Mouse (Mus musculus) lung, adult 2 months (tissue): ENCODE measurements around the gene Hdac6. TPM values are rescaled to one million over a fixed set of nuclear protein-coding genes. Genes with fewer than 3 reads are reported as not detected.

Experiments
- DNase-seq: peaks from one replicate; pipeline ENCODE4 v3.0.0; 2022
- H3K4me1 ChIP-seq: fragments of 200-500 bp; 2 replicates; pipeline ENCODE4 v1.6.1; 2011; ENCODE audit warnings: low read length; ENCODE audit not compliant: control insufficient read depth, insufficient read depth
- H3K4me3 ChIP-seq: fragments of 200-500 bp; replicated peaks from 2 replicates; pipeline ENCODE3; 2011; ENCODE audit warnings: low read depth, mild to moderate bottlenecking, control low read depth, low read length; ENCODE audit errors: extremely low read depth
- CTCF ChIP-seq: fragments of 200-500 bp; IDR thresholded peaks from 2 replicates; pipeline ENCODE4 v1.5.1; 2011; ENCODE audit warnings: mild to moderate bottlenecking, low read length, control low read depth; ENCODE audit not compliant: insufficient read depth
- POLR2A ChIP-seq: fragments of 200-500 bp; IDR thresholded peaks from 2 replicates; pipeline ENCODE4 v1.6.1; 2011; ENCODE audit warnings: low read depth, mild to moderate bottlenecking, control low read depth, low read length, borderline replicate concordance; ENCODE audit errors: extremely low read depth
- WGBS: fragments of 180-500 bp; shearing (Covaris S2); methylation state at CpG from one replicate; pipeline ENCODE4 v1.1.7; 2018; 5-methylcytosine and 5-hydroxymethylcytosine counted together
- polyA plus RNA-seq: library from polyadenylated mRNA; depleted of rRNA; stranded (reverse); fragments of >200 nt; gene quantifications from 2 replicates; pipeline ENCODE4 v1.2.3, GENCODE M21; 2012; rRNA removed

Gene Hdac6
- 16.0 and 22.8 TPM in 2 replicates for polyA plus RNA-seq

GRCm38 (mm10) chrX:7947108-7947899, at the start of gene Hdac6:
Gene Hdac6 (minus strand): TSS chrX:7947889.
- 37% methylated on average over 37 of the region's 37 CpGs for WGBS
- no peak for DNase-seq
- TF ChIP-seq POLR2A (peak; percentile 55; the same call in 1 of the 2 replicates), CTCF (no peak)

GRCm38 (mm10) chrX:7993068-7993735, 45.5 kb upstream of the Hdac6 start:
- H3K4me3 ChIP-seq = no peak overlapping the region
- DNase-seq = no peak
- TF ChIP-seq CTCF (no peak), POLR2A (no peak)
- no peaks in the 10 kb centered on the region for H3K4me1 ChIP-seq
- 66% methylated on average over 10 of the region's 10 CpGs for WGBS

More at GRCm38 (mm10) chrX:7947108-7947899, at the start of gene Hdac6:
- peak within 1 kb of the TSS; percentile 80 for H3K4me3 ChIP-seq
- no peaks in the 10 kb centered on the region for H3K4me1 ChIP-seq

GRCm38 (mm10) chrX:7992379-7993067, 44.8 kb upstream of the Hdac6 start:
- no peak for DNase-seq
- Histone ChIP-seq H3K4me3 (no peak overlapping the region), H3K4me1 (no peaks in the 10 kb centered on the region)
- no peak for TF ChIP-seq POLR2A
- no peak for TF ChIP-seq CTCF
- 56% methylated on average over 8 of the region's 8 CpGs for WGBS

- Histone ChIP-seq H3K4me1 (no peaks in the 10 kb centered on the region), H3K4me3 (no peak overlapping the region)
- WGBS = 82% methylated on average over 7 of the region's 7 CpGs
- no peak for DNase-seq
- no peak for TF ChIP-seq CTCF
- TF ChIP-seq POLR2A = no peak
Measured at GRCm38 (mm10) chrX:7981368-7981767, 33.7 kb upstream of the Hdac6 start.

GRCm38 (mm10) chrX:7977892-7978291, 30.2 kb upstream of the Hdac6 start, which contains the start of gene Gata1:
Gene Gata1 (minus strand): TSS chrX:7978071.
- no peak for DNase-seq
- TF ChIP-seq POLR2A = no peak
- TF ChIP-seq CTCF = no peak
- WGBS = 85% methylated on average over 11 of the region's 11 CpGs
- Histone ChIP-seq H3K4me3 (no peak within 1 kb of the TSS), H3K4me1 (no peaks in the 10 kb centered on the region)

DNA sequence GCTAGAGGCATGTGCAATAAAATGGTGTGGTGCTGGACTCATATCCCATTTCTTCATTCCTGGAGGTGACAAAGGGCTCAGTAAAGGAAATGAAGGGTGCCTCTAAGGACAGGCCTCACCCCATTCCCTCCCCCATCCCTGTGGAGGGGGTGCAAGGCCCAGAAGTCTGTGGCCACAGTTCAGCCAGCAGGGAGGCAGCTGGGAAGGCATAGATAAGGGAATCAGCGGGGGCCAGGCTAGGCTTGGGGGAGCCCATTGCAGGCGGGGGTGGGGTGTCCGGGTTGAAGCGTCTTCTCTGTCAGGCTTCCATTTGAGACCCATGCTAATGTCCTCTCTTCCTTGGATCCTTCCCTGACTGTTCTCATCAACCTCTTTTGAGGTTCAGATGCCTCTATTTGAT, 23.6 kb upstream of the Hdac6 start:
- TF ChIP-seq CTCF = no peak
- no peak for TF ChIP-seq POLR2A
- Histone ChIP-seq H3K4me1 (no peaks in the 10 kb centered on the region), H3K4me3 (no peak overlapping the region)
- 67% methylated on average over 4 of the region's 4 CpGs for WGBS
- DNase-seq = no peak

DNA sequence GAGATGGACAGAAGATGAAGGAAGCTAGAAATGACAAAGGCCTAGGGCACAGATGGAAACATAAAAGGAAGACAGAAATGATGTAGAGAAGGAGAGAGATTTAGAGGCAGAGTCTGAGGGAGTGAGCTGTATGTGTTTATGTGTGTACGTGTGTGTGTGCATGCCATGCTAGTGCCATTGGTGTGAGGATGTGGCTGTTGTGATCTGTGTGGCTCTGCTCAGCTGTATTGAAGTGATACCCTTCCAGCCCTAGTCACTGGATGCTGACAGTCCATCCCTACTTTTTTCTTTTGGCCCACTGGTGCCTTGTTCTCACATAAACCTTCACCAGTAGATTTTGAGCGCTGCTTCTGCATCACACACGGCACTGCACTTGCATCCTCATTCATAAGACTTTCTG, 21.2 kb upstream of the Hdac6 start:
- no peak for TF ChIP-seq POLR2A
- no peak for TF ChIP-seq CTCF
- WGBS = 90% methylated on average over 3 of the region's 3 CpGs
- no peak for DNase-seq

DNA sequence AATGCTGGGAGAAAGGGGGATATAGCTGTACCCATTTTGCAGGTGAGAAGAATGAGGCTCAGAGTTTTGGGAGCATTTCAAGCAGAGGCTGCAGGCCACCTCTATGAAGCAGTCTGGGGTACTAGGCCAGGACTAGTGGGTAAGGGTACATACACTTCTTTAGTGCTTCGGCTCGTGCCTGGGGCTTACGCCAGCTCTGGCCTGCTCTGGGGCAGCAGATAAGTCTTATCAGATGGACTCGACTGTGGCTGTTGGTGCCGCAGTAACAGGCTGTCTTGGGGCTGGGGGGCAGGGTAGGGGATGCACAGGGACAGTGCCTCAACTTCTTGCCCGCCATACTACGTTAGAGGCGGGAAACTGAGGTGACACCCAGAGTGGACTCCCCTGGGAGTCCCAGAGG, 20.5 kb upstream of the Hdac6 start:
- 76% methylated on average over 8 of the region's 8 CpGs for WGBS
- DNase-seq = no peak

More for the DNA sequence above, 21.2 kb upstream of the Hdac6 start:
- Histone ChIP-seq H3K4me1 (no peaks in the 10 kb centered on the region), H3K4me3 (no peak overlapping the region)

GRCm38 (mm10) chrX:7967596-7968201, 20.0 kb upstream of the Hdac6 start:
- Histone ChIP-seq H3K4me1 (no peaks in the 10 kb centered on the region), H3K4me3 (no peak overlapping the region)
- WGBS = 70% methylated on average over 7 of the region's 9 CpGs
- TF ChIP-seq CTCF (no peak), POLR2A (no peak)
- DNase-seq = no peak

More for the DNA sequence above, 20.5 kb upstream of the Hdac6 start:
- Histone ChIP-seq H3K4me1 (no peaks in the 10 kb centered on the region), H3K4me3 (no peak overlapping the region)
- TF ChIP-seq CTCF = no peak
- no peak for TF ChIP-seq POLR2A
